Mouse (Mus musculus) cerebellum, postnatal 14 days (tissue): ENCODE results near the gene Ipo11.
A peak's percentile ranks its signal among the peaks of the same experiment; 100 is the strongest.

Experiments used
- DNase-seq, 2 experiments: peaks; one replicate each; pipeline ENCODE4 v3.0.0; 2021; ENCODE audit warnings: mixed read lengths in 2 of 2

The Ipo11 gene

DNA sequence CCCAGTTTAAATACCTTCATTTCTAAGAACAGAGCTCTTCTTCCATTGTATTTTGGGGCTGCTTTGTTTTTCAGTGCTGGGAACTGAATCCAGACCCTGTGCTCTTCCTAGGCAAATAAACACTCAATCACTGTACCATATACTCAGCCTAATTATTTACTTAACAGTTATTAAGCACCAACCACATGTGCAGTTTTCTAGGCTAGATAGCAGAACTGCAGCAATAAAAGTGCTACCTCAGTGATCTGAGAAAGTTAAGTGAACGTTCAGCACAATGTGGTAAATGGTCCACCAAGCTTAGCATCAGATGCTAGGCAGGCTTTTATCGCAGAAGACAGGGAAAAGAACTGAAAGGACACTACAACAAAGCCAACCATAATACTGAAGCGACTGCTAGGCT, 32.1 kb downstream of the Ipo11 start:
- no peak for DNase-seq

DNA sequence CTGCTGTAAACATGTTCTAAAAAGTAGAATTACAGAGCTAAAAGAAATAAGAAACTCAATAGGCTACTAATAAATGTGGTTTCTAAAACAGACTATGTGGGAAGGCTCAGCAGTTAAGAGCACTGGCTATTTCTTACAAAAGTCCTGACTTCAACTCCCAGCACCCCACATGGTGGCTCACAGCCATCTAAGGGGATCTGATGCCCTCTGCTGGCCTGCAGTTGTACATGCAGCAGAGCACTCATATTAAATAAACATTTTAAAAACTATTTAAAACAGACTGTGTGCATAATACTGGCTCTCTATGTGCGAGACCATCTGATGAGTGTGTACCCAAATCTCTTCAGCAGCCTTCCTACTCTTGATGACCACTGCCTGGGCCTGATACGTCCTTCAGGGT, 42.5 kb downstream of the Ipo11 start:
- peak; percentile 15 to 41 for DNase-seq

GRCm38 (mm10) chr13:106893701-106894100, 43.1 kb downstream of the Ipo11 start:
- no peak for DNase-seq

DNA sequence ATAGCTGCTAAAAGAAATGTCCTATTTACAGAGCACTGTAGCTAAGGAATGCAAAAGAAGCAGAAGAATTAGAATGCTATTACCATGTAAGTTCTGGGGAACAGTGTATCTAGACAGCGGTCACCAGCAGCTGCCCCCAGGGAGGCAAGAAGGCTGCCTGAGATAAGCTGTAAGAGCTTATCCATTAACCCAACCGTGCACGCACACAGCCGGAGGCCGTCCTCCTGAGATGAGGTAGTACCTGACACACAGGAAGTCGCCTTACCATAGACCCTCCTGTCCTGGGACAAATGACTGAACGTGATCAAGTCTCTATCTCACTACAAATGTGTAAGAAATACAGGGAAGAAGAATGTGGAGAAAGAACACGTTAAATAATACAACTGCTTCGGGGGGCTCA, 43.6 kb downstream of the Ipo11 start:
- DNase-seq: no peak

GRCm38 (mm10) chr13:106887364-106887763, 49.4 kb downstream of the Ipo11 start:
- DNase-seq: no peak

- no peak for DNase-seq
These were observed 52.5 kb downstream of the Ipo11 start for GRCm38 (mm10) chr13:106884249-106884648.

- peak in 1 of 2 experiments; percentile 9 for DNase-seq
These were observed 60.5 kb downstream of the Ipo11 start for GRCm38 (mm10) chr13:106876278-106876677.

DNA sequence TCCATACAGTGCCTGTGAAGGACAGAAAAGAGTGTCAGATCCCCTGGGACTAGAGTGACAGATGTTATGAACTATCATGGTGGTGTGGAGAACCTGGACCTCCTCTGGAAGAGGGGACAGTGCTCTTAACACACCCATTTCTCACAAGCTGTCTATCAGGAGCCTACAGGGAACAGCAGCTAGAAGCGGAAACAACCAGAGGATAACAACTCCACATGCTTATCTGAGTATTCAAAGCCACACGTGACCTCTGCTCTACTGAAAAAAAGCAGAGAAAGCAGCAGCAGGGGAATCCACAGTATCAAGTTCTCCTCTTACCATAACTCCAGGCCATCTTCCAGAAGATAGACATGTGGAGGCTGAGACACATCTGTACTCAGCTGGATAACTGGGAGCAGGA, 71.2 kb downstream of the Ipo11 start:
- no peak for DNase-seq

DNA sequence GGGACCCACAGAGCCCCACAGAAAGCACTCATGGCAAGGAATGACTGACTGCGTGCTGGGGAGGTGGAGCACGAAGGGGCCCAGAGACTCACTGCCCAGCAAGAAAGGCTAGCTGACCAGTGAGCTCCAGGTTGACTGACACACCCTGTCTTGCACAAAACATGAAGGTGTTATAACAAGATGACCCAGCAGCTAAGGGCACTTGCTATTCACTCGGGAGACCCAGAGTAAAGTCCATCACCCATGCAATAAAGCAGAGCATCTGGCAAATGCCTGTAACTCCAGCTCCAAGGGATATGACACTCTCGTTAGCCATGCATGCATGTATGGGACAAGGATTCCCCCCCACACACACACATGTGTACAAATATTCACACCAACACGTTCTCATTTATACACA, 78.0 kb downstream of the Ipo11 start:
- no peak for DNase-seq

DNA sequence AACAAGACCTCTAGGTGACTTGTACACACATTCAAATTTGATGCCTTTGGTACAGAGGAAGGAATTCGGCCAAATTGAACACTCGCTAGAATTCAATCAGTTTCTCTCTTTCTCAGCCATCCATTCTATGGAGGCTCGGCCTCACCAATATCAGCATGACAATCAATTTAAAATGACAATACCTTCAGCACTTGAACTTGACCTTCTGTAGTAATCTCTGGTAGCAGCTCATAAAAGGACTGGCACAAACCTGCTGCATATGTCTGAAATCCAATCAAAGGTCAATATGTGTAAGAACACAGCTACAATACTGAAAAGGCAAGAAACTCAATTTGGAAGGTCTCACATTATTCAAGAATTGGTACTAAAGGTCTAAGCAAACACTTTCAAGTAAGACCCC, 80.2 kb downstream of the Ipo11 start:
- DNase-seq: no peak

- no peak for DNase-seq
These were observed 89.2 kb downstream of the Ipo11 start for GRCm38 (mm10) chr13:106847534-106847933.

GRCm38 (mm10) chr13:106844928-106845327, 91.8 kb downstream of the Ipo11 start:
- DNase-seq: no peak

GRCm38 (mm10) chr13:106842542-106842941, 94.2 kb downstream of the Ipo11 start:
- no peak for DNase-seq

- no peak for DNase-seq
These were observed 98.0 kb downstream of the Ipo11 start for GRCm38 (mm10) chr13:106838778-106839177.

GRCm38 (mm10) chr13:106836527-106836879, 100.3 kb downstream of the Ipo11 start:
- DNase-seq: no peak

DNA sequence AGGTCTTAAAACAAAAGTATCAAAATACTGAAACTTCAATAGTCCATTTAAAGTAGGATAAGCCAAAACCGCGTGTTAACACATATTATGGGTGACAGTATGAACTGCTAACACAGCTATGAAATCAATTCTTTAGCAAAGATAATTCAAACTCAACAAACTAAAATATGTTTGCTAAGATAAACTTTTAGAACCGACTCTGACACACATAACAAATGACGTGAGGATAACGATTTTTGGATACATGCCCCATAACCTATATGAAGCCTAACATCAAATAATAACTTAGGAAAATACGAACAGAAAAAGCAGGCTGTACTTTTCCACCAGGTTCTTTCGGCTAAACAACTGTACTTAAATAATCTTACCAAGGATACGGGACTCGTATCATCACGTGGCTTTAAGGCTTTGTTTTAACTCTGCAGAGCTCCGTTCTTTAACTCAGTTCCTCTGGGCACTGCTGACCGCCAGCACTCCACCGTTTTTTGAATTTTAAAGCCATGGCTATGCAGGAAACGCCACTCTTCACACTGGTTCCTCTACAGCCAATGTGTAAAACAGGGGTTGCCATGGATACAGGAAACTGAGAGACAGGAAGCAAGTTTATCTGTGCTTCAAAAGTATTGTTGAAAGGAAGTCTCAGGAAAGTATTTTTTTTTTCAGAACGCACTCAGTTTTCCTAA, 100.8 kb downstream of the Ipo11 start:
- DNase-seq: no peak

- DNase-seq: no peak
These were observed 106.7 kb downstream of the Ipo11 start for GRCm38 (mm10) chr13:106830029-106830428.

DNA sequence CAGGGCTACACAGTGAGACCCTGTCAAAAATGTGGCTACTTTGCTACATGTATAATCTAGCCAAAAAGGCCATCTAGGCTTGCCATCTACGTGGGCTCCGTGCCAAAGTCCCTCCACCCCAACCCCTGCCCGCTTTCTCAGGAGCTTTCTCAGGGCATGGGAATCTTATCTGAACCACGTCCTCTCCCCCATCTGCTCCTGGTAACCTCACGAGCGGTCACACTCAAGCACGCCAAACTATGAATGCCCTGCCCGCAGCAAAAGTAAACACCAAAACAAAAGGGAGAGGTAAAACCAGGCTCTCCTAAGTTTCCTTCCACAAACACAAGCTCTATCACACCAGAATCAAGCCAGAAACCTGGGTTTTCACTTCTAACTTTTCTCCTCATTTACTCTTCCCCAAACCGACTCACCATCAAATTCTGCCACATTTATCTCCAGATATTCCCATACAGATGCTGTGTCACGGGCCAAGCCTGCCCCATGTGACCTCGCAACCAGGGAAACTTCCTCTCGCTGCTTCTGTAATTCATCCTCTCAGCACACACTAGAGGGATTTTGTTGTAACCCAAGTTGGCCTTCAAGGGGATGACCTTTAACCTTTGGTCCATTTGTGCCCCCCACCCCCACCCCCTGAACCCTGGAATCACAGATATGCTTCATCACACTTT, 107.3 kb downstream of the Ipo11 start:
- DNase-seq: no peak

- DNase-seq: no peak
These were observed 111.1 kb downstream of the Ipo11 start for GRCm38 (mm10) chr13:106825618-106826017.

- DNase-seq: no peak
These were observed 112.9 kb downstream of the Ipo11 start for GRCm38 (mm10) chr13:106823875-106824191.

GRCm38 (mm10) chr13:106823121-106823874, 113.5 kb downstream of the Ipo11 start:
- DNase-seq: no peak

DNA sequence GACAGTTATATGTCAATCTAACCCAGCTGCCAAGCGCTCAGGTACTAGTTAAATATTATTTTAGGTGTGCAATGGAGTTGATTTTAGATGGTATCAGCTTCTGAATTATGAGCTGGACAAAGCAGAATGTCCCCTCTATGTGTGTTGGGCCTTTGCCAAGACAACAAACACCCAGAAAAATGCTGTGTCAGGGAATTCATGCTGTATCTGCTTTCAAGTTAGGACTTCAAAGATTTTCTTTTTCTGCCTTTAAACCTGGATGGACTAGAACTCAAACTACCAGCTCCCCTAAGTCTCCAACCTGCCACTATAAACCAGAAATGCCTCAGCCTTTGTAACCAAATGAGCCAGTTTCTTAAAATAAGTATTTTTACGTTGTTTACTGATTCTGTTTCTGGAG, 116.6 kb downstream of the Ipo11 start:
- peak in 1 of 2 experiments; percentile 14 for DNase-seq

DNA sequence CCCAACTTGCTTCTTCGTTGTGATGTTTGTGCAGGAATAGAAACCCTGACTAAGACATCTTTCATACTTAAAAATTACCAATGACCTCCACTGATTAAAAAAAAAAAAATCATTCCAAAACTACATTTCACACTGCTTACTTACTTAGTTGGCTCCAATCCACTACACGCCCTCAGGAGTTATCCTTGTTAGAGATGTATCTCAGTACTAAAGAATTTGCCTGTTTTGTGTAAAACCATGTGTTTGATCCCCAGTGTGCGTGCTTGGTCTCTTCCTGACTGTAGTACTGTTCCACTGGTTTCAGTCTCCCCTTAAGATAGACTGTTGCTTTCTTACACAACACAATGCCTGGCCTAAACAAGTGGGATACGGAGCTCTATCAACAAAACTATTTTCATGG, 117.0 kb downstream of the Ipo11 start:
- no peak for DNase-seq

DNA sequence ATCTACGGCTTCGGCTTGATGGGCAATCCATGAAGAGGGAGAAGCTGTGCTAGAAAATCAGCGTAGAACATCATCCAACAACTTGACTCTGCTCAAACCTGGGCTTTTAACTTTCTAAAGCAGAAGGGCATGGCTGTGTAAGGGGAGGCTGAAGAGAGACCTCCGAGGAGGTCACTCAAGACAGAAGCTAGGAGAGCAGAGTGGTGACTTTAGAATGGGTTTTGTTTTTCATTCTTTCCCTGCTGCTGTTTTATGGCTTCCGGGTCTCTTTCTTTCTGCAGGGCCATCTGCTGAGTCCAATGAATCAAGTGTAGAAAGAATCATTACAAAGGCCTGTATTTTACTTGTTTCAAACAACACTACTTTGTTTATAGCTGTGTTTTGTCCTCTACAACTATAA, 119.7 kb downstream of the Ipo11 start:
- no peak for DNase-seq
